Mouse (Mus musculus): ENCODE data around the gene Mrgpre.

The Mrgpre gene

GRCm38 (mm10) chr7:143783996-143784829 is at the start of gene Mrgpre:
Gene Mrgpre, minus strand, starts transcription at chr7:143784500.
- peak; percentile 92 for DNase-seq (ENCODE audit: inconsistent ontology term)

GRCm38 (mm10) chr7:143833581-143834190 is 49.4 kb upstream of the Mrgpre start:
- DNase-seq (ENCODE audit: inconsistent ontology term) = no peak

- DNase-seq (ENCODE audit: inconsistent ontology term) = no peak
Observed at GRCm38 (mm10) chr7:143832611-143833010, 48.3 kb upstream of the Mrgpre start.

DNA sequence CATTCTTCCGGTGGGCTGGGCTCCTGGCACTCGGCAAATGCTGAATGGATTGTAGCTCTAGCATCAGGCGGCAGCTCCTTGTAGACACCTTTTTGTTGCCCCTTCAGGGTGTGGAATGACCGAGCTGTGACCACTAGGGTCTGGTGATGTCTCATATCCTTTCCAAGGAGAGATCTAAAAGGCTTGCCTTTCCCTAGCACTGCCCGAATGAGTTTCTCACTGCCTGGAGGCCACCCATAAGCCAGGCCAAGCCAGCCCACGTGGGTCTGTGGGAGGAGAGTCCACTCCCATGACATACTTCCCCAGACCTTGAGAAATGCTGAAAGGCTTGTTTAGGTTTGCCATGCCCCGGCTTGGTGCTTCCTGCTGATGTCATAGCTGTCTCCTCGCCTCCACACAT is 47.9 kb upstream of the Mrgpre start:
- DNase-seq (ENCODE audit: inconsistent ontology term) = peak; percentile 21

GRCm38 (mm10) chr7:143830399-143830798 is 46.1 kb upstream of the Mrgpre start:
- DNase-seq (ENCODE audit: inconsistent ontology term) = no peak

GRCm38 (mm10) chr7:143829504-143830331 is 45.4 kb upstream of the Mrgpre start:
- DNase-seq (ENCODE audit: inconsistent ontology term) = peak; percentile 97

DNA sequence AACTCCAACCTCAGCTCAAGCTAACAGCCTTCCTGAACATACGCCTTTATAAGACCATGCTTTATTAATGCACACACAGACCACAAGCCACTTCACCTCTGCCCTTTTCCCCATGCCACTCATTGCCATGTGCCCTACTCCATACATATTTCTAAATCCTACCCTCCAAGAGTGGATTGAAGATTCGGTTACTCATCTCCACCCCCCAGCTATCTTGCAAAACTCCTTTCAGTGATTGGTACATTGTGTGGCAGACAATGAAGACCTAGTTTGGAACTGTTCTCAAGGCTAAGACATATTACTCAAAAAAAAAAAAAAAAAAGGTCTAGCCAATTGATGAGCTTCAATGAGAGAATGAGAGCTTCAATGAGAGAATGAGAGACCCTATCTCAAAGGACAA is 42.7 kb upstream of the Mrgpre start:
- DNase-seq (ENCODE audit: inconsistent ontology term) = no peak

GRCm38 (mm10) chr7:143823266-143823605 is 38.9 kb upstream of the Mrgpre start:
- no peak for DNase-seq (ENCODE audit: inconsistent ontology term)

DNA sequence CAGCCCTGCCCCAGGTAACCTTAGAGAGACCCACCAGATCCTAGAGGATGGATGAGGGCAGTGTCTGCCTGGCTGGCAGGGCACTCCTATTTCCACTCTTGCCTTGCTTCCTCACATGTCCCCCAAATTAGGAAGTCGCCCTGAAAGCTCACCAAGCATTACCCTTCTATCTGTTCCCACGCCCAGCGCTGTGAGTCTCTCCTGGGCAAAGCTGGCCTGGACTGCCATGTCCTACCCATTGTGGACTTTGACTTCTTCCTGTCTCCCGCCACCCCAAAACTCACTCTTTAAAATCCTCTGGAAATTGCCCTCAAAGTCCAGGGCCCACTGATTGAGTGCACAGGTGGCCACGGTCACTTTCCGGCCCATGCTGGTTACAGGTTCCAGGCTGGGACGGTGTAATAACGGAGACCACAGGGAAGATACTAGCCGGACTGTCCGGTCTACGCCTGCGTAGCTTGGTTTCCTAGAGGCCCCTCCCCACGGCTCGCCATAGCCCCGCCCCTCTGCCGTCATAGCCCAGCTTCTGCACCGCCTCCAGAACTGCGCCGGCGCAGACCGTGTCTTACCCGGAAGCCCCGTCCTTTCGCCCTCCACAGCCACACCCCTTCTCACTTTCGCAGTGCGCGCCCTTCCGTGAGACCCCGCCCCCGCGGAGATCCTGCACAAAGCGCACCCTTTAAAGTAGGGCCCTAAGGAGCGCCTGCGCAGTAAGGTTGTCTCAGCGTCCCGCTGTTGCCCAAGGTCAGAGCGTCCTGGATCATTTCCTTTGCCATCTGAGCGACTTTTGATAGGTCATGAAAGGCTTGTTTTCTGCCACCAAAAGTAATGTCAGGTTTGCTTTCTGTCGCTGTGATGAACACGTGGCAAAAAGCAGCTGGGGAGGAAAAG is 38.3 kb upstream of the Mrgpre start, which contains the start of the genes Nadsyn1 and Dhcr7:
Nadsyn1 (minus strand) TSS at position 475 of the 891 bp plus-strand sequence.
Dhcr7 (plus strand) TSS at position 771 of the 891 bp plus-strand sequence.
- peak; percentile 98 for DNase-seq (ENCODE audit: inconsistent ontology term)

DNA sequence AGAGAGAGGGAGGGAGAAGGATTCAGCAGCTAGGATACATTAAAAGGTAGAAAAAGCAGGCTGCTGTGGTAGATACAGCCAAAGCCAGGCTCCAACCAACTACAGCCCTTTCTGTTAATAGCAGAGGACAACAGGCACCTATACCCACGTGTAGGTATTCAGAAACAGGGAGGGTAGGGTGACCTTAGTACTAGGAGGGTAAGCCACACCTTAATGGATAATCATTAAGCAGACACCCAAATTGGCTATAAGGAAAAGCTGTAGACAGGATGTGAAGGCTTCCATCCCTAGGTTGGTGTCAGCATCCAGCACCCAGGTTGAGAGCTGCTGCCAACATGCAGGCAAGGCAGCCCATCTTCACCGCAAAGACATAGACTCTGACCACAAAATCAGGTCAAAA is 36.9 kb upstream of the Mrgpre start:
- DNase-seq (ENCODE audit: inconsistent ontology term) = no peak

- DNase-seq (ENCODE audit: inconsistent ontology term) = no peak
Observed at GRCm38 (mm10) chr7:143819201-143819600, 34.9 kb upstream of the Mrgpre start.

DNA sequence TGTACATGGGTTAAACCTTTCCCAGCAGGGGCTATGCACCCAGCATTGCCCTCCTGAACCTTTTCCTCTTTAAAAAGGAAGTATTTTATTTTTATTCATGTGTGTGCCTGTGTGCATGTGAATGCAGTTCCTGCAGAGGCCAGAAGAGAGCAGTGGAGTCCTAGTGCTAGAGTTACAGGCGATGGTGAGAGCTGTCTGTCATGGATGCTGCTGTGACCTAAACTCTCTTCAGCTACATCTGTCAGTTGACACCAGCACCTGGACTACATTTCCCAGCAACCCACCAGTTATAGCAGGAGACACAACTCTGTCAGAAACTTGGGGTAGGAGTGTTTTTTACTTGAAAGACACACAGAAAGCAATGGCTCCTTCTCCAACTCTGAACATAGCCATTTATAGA is 24.6 kb upstream of the Mrgpre start:
- no peak for DNase-seq (ENCODE audit: inconsistent ontology term)

- DNase-seq (ENCODE audit: inconsistent ontology term) = peak; percentile 74
Observed at GRCm38 (mm10) chr7:143805199-143805624, 20.9 kb upstream of the Mrgpre start.

DNA sequence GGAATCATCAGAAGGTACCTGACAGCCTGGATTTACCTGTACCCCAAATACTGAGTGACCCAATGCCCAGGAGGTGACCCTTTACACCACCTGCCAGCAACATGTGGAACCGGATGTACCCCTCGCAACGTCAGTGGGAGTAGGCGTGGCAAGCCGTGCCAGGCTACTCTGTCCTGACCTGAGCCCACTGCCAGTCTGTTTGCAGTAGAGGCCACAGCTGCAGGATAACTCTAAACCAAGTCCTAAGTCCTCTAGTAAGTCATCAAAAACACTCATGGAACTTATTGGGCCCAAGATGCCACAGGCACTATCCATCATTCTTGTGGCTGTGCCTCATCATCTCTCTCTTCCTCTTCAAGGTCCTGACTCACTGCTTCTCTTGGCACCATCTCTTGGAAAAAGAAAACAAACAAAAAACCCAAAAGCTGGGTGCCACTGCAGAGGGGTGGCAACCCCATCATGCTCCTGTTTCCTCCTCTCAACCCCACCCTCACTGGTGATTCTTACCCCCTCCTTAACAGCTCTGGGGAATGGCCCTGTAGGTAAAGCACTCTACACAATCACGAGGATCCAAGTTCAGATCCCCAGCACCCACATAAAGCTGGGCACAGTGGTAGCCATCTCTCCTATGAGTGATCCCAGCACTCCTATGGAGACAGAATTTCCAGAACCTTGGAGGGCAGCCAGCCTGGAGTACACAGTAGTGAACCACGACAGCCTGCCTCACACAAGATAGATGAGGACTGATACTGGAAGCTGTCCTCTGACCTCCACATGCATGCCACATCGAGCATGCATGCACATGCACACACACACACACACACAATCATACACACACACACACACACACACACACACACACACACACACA is 17.1 kb upstream of the Mrgpre start:
- peak; percentile 54 for DNase-seq (ENCODE audit: inconsistent ontology term)

DNA sequence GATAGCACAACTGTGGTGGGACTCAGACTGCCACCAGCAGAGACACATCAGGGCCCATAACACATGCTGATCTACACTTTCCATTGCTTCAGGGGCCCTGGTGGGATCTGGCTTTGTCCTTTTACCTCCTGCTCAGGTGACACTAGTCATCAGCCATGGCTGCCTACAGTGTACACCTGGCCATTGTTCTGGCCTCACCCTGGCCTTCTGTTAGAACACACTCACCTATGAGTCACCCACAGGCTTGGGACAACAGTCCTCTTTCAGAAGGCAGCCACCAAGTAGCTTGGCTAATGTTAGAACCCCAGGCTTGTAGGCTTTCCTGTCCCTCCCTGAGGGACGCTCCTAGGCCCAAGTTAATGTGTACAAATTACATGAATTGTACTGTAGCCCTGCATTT is 16.5 kb upstream of the Mrgpre start:
- DNase-seq (ENCODE audit: inconsistent ontology term) = no peak

DNA sequence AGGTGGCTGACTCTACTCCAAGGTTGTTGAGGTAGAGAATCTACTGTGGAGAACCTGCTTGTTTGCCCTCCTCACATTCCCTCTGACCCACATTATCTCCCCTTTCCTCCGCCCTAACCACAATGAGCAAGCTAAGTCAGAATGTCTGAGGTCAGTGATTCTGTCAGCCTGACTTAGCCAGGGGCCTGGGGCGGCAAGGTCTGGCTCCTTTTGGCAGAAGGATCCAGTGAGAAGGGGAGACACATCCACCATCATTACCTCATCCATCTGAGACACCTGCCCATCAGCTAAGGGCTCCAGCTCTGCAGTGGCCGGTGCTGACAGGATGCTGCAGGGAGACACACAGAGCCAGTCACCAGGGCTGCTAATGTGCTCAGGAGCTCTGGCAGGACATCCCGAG is 14.5 kb upstream of the Mrgpre start:
- peak; percentile 39 for DNase-seq (ENCODE audit: inconsistent ontology term)

GRCm38 (mm10) chr7:143793121-143793520 is 8.8 kb upstream of the Mrgpre start:
- peak; percentile 14 for DNase-seq (ENCODE audit: inconsistent ontology term)

GRCm38 (mm10) chr7:143792336-143792985 is 8.2 kb upstream of the Mrgpre start:
- peak; percentile 44 for DNase-seq (ENCODE audit: inconsistent ontology term)

DNA sequence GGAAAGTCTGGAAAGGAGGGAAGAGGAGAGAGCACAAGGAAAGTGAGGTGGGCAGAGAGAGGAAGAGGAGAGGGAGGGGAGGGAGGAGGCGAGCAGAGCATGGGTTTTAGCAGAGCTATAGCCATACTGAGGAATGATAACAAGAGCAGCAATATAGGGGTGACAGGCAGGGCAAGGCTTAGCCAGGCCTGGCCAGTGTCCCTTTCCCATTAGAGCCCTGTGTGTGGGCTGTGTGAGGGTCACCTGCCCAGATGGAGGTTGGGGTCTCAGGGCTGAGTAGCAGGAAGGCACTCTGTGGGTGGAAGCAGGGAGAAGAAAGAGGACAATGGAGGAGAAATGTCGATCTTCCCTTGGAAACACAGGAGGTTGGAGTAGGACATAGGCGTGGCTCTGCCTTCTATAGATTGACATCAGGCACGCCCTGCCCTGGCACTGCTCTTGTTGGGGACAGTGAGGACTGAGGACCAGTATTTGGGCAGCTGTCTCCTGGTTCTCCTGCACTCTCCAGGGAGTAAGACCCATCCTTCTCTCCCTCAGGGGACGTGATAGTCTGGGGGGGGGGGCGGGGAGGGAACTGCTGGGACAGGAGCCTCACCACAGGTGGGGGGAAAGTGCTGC is 813 bp downstream of the Mrgpre start:
- no peak for DNase-seq (ENCODE audit: inconsistent ontology term)

All from Muller cell, postnatal 12 days (primary cell).